Mouse (Mus musculus) left cerebral cortex, adult 18-20 months (tissue): ENCODE measurements around the gene Wfs1. TPM values are rescaled to one million over a fixed set of nuclear protein-coding genes. Genes with fewer than 3 reads are reported as not detected.

ENCODE experiments used
- DNase-seq, 2 experiments: peaks; one replicate each; pipeline ENCODE4 v3.0.0; 2021 to 2022; ENCODE audit warnings: low spot score in 2 of 2, mixed read lengths in 1 of 2
- total RNA-seq, 2 experiments: library from RNA; stranded (reverse); gene quantifications; 2 replicates each; pipeline ENCODE4 v1.2.3; 2021

Wfs1 gene
- total RNA-seq, 2 experiments from 2014 or later = 136 to 137 TPM

DNA sequence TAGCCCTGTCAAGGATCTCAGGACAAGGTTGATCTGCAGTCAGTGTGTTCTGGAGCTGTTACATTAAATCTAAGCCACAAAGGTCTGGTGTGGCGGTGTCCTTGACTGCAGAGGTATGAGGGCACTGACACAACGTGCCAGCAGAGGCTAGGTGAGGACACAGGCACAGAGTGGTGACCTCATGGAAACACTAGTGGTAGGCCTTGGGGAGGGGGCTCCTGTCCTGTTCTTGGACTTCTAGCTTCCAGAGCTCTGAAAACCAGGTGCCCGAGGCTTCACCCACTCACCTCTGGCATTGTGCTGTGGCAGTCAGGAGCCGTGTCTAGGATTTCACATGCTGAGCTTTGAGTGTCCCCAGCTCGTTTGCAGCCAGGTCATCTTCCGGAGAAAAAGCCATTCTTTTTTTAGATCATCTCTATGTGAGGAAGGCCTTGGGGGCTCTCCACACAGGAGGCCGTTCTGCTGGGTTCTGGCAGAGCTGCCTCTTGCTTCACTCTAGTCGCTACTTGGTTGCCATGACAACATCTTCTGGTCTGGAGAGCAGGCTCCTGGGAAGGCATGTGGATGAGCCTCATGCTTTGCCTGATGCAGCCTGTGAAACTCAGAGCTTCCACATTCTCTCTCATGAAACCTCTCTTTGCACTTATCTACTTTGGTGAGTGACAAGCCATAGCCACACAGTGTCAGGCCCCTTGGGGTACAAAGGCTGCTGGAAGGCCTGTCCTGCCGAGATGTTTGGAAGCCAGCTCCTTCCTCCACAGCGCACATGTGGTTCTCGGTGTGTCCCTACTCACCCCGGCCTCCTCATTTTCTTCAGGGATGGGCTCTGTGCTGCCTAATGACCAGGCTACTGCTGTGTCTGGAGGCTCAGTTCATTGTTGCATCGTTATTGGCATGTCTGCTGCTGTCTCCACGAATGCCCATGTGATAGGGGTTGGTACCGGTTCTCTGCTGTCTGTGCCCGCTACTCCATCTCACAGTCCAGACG lies 53.2 kb downstream of the Wfs1 start:
- peak in 1 of 2 experiments; percentile 55 for DNase-seq

GRCm38 (mm10) chr5:36933383-36933782 lies 55.6 kb downstream of the Wfs1 start:
- DNase-seq = no peak

DNA sequence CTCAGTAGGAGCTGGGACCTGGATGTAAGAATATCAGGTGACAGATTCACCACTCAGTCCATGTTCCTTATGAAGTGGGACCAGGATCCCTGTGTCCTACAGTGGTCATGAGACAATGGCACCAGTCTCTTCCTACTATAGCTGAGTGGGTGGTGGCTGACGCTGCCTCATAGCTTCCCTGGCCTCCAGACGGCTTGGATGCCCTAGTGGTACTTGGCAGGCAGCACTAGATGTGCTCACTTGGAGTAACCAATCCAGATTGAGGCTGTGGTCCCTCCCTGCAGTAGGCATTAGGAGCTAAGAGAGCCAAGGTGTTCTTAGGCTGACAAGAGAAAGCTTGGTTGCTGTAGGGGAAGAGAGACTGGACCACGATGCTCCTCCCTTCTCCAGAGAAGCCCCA lies 59.6 kb downstream of the Wfs1 start:
- DNase-seq = no peak

DNA sequence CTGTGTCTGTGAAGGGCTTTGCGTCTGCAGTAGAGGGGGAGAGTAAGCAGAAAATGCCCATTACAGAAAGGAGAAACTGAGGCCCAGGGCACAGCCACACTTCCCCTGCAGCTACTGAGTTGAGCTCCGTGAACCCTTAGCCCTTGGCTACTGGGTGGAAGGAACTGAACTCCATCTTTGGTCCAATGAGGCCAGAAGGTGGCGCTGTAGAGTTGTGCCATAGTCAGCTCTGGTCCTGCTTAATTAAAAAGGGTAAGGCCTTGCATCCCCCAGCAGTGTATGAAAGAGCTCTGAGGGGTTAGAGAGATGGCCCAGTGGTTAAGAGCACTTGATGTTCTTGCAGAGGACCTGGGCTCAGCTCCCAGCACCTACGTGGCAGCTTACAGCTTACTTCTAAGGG lies 60.3 kb downstream of the Wfs1 start:
- DNase-seq = peak in 1 of 2 experiments; percentile 63

DNA sequence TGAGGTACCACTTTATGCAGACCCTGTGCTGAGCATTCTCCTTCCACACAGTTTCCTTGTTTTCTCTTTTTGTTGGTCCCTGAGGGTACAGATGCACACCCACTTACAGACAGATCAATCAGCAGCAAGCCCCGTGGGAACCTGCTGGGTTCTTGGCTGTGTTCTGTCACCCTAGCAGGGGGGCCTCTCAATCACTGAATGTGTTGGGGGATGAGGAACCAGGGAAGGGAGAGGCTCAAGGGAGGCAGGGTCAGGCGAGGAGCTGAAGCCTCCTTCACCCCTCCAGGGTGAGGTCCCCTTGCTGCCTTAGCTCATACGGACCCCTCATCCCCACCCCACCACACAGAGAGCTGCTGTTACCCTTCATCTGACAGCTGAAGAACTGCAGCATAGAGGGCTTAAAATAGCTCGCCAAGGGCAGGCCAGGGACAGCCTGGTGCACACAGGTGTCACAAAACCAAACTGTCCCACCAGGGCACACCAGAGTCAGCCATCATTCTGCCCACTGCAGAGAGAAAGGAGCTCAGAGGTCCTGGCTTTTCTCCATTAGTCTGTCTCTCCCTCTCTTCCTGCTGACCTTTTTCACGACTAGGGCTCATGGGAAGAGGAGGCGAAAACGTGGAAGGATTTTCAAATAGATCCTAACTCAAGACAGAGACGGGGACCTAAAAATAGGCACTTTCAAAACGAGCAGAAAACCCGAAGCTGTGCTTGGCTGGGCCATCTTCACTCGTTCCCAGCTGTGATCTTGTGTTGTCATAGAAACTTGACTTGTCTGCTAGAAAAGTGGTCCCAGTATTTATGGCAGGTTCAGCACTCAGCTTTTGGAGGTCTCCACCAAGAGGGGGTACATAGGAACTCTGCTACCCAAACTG lies 64.9 kb downstream of the Wfs1 start:
- no peak for DNase-seq

DNA sequence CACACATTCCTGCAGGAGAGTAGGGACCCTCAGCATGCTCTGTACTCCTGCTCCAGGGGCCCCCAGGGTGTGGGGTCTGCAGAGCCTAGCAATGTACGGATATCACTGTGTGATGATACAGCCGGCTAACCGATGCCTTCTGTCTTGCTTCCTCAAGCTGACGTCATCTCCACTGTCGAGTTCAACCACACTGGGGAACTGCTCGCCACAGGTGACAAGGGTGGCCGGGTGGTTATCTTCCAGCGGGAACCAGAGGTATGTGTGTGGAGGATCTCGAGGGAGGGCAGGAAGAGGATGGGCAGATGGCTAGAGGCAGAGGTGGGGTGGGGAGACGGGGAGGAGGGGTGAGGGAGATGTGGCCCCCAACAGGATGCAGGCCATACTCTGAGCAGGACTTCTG lies 66.2 kb downstream of the Wfs1 start:
- no peak for DNase-seq

DNA sequence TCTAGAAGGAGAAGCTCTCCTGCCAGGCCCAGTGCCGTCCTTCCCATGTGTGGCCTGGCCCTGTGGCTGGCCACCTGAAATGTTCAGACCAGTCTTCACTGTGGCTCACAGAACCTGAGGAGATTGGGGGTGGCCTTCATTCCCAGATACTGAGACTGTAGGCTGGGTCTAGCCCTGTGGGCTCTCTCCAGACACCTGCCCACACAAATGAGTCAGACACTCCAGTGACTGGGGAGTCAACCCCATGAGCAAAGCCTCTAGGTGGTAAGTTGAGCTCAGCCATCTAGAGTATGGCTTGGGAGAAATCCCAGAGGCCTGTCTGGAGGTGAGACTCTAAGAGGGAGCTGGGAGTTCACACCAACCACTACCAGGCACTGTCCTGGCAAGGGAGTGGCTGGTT lies 67.1 kb downstream of the Wfs1 start:
- DNase-seq = no peak

DNA sequence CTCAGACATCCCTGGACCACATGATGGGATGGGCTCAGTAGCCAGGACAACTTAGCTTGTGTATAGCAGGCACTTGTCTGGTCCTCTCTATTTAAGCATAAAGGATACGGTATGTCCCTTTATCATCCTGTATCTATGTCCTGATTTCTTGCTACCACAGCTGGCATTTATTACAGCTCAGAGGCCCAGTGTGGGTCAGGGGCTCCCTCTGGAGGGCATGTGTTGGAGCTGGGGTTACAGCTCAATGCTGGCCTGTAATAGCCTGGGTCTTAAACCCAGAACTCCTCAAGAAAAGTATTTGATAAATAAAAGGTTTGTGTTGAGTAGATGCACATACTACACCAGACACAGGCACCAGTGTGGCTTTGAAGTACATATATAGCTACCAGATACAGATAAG lies 68.9 kb downstream of the Wfs1 start:
- DNase-seq = no peak

- DNase-seq = no peak
Observed at GRCm38 (mm10) chr5:36918016-36918415, 71.0 kb downstream of the Wfs1 start.

- DNase-seq = no peak
Observed at GRCm38 (mm10) chr5:36917245-36917644, 71.8 kb downstream of the Wfs1 start.

DNA sequence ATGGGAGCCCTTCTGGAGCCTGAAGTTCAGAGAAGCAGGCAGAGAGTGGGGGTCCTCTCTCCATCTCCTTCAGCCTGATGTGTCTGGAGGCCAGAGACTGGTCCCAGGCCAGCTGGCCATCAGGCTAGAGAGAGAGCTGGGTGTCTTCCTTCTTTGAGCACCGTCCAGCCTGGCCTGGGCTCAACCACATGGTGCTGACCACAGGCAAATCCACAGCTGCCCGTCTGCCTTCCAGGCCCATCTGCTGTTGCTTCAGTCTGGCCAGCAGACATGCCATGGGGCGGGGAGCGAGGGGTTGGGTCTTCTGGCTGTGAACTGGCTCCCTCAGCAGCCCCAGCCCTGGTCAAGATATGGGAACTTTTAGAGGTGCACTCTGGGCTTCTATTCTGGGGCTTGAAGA lies 72.4 kb downstream of the Wfs1 start:
- DNase-seq = no peak

Other genes with a start within 250 kb of the Wfs1 start
- 10 to 100 TPM; 17.5 to 19.6 TPM for gene Bloc1s4, start 240.6 kb downstream of the Wfs1 start, total RNA-seq
- 100 to 1,000 TPM; 430 to 460 TPM for gene Mrfap1, start 192.4 kb downstream of the Wfs1 start, total RNA-seq
- gene Man2b2, start 158.6 kb downstream of the Wfs1 start, total RNA-seq = 10 to 100 TPM; 29.6 to 30.3 TPM
- gene Ppp2r2c, start 120.7 kb downstream of the Wfs1 start, total RNA-seq = 100 to 1,000 TPM; 444 to 453 TPM
- gene Gm1043, start 96.2 kb upstream of the Wfs1 start, total RNA-seq = 10 to 100 TPM; 34.0 to 35.9 TPM